Mouse (Mus musculus) MEL (cell line): ENCODE data around the gene Gm11213. TPM values are rescaled to one million over a fixed set of nuclear protein-coding genes. Genes with fewer than 3 reads are reported as not detected.

Source experiments
- DNase-seq: peaks from one replicate; pipeline ENCODE4 v3.0.0; 2011; ENCODE audit warnings: low read depth, low spot score
- H3K27ac ChIP-seq: 2 replicates; pipeline ENCODE4 v1.5.1; 2012; ENCODE audit warnings: low read depth, mild to moderate bottlenecking, control low read depth, low read length, moderate library complexity; ENCODE audit not compliant: control insufficient read depth
- H3K27me3 ChIP-seq, 2 experiments: fragments of 150-350 bp in 1 of 2; sonication (generic) in 1 of 2; 2 replicates each; pipeline ENCODE4 v1.6.1; 2012; ENCODE audit warnings: low read length in 2 of 2, mild to moderate bottlenecking in 2 of 2, improper control_type of control experiment in 1 of 2, moderate library complexity in 1 of 2; ENCODE audit not compliant: insufficient read depth in 2 of 2, control insufficient read depth in 1 of 2
- H3K36me3 ChIP-seq, 2 experiments: 2 replicates each; pipeline ENCODE4 v1.6.1; 2012 to 2014; ENCODE audit warnings: low read length in 2 of 2, improper control_type of control experiment in 1 of 2, inconsistent platforms in 1 of 2, mild to moderate bottlenecking in 1 of 2; ENCODE audit not compliant: insufficient read depth in 2 of 2, control insufficient read depth in 1 of 2
- H3K4me1 ChIP-seq, 2 experiments: fragments of 150-350 bp in 1 of 2; sonication (generic) in 1 of 2; 2 replicates each; pipeline ENCODE4 v1.6.1; 2012; ENCODE audit warnings: low read length in 2 of 2, improper control_type of control experiment in 1 of 2, mild to moderate bottlenecking in 1 of 2; ENCODE audit not compliant: insufficient read depth in 2 of 2, control insufficient read depth in 1 of 2
- H3K4me3 ChIP-seq, 2 experiments: fragments of 150-350 bp in 1 of 2; sonication (generic) in 1 of 2; 2 replicates each; pipeline ENCODE4 v1.5.1; 2012; ENCODE audit warnings: low read depth in 2 of 2, low read length in 2 of 2, mild to moderate bottlenecking in 2 of 2, moderate library complexity in 2 of 2, control low read depth in 1 of 2, improper control_type of control experiment in 1 of 2; ENCODE audit not compliant: control insufficient read depth in 1 of 2, insufficient read depth in 1 of 2
- H3K79me2 ChIP-seq: 2 replicates; pipeline ENCODE4 v1.6.1; 2012; ENCODE audit warnings: mild to moderate bottlenecking, low read length, moderate library complexity; ENCODE audit not compliant: control insufficient read depth, poor library complexity, insufficient read depth
- H3K9ac ChIP-seq: 2 replicates; pipeline ENCODE4 v1.6.1; 2012; ENCODE audit warnings: low read depth, mild to moderate bottlenecking, control low read depth, low read length, moderate library complexity; ENCODE audit not compliant: control insufficient read depth, poor library complexity, severe bottlenecking
- H3K9me3 ChIP-seq: fragments of 150-350 bp; sonication (generic); replicated peaks from 2 replicates; pipeline ENCODE4 v1.6.1; 2012; ENCODE audit warnings: mild to moderate bottlenecking, low read length, improper control_type of control experiment, moderate library complexity; ENCODE audit not compliant: insufficient read depth
- CTCF ChIP-seq, 3 experiments: IDR thresholded peaks in 2 of 3; conservative IDR thresholded peaks in 1 of 3; 2 replicates each; pipeline ENCODE4 v1.5.1; 2011 to 2012; ENCODE audit warnings: low read length in 3 of 3, low read depth in 2 of 3, mild to moderate bottlenecking in 2 of 3, improper control_type of control experiment in 1 of 3, inconsistent platforms in 1 of 3, mixed read lengths in 1 of 3, moderate library complexity in 1 of 3; ENCODE audit not compliant: control insufficient read depth in 1 of 3, insufficient read depth in 1 of 3, poor library complexity in 1 of 3, severe bottlenecking in 1 of 3
- EP300 ChIP-seq, 2 experiments: IDR thresholded peaks; 2 replicates each; pipeline ENCODE4 v1.6.1; 2011; ENCODE audit warnings: improper control_type of control experiment in 2 of 2, low read length in 2 of 2, low read depth in 1 of 2, mild to moderate bottlenecking in 1 of 2
- ETS1 ChIP-seq: IDR thresholded peaks from 2 replicates; pipeline ENCODE4 v1.6.1; 2012; ENCODE audit warnings: low read depth, mild to moderate bottlenecking, inconsistent platforms, low read length, improper control_type of control experiment, moderate library complexity
- GABPA ChIP-seq: IDR thresholded peaks from 2 replicates; pipeline ENCODE4 v1.6.1; 2012; ENCODE audit warnings: low read depth, mild to moderate bottlenecking, inconsistent platforms, low read length, improper control_type of control experiment, moderate library complexity
- HCFC1 ChIP-seq: IDR thresholded peaks from 2 replicates; pipeline ENCODE4 v1.6.1; 2012; ENCODE audit warnings: low read depth, mild to moderate bottlenecking, inconsistent platforms, low read length, improper control_type of control experiment, moderate library complexity
- MAFK ChIP-seq: IDR thresholded peaks from 2 replicates; pipeline ENCODE4 v1.6.1; 2011; ENCODE audit warnings: low read depth, mild to moderate bottlenecking, low read length, improper control_type of control experiment, borderline replicate concordance
- NRF1 ChIP-seq: IDR thresholded peaks from 2 replicates; pipeline ENCODE4 v1.6.1; 2014; ENCODE audit warnings: low read depth, mild to moderate bottlenecking, inconsistent platforms, low read length, improper control_type of control experiment, moderate library complexity; ENCODE audit not compliant: poor library complexity, insufficient read depth, severe bottlenecking
- RAD21 ChIP-seq: IDR thresholded peaks from 2 replicates; pipeline ENCODE4 v1.6.1; 2011; ENCODE audit warnings: mild to moderate bottlenecking, low read depth, low read length, improper control_type of control experiment
- SIN3A ChIP-seq: IDR thresholded peaks from 2 replicates; pipeline ENCODE4 v1.6.1; 2012; ENCODE audit warnings: low read length, improper control_type of control experiment, inconsistent platforms
- SMC3 ChIP-seq: IDR thresholded peaks from 2 replicates; pipeline ENCODE4 v1.6.1; 2011; ENCODE audit warnings: low read depth, low read length, improper control_type of control experiment
- TAL1 ChIP-seq: IDR thresholded peaks from 2 replicates; pipeline ENCODE4 v1.6.1; 2012; ENCODE audit warnings: mild to moderate bottlenecking, inconsistent platforms, low read length, moderate library complexity, mixed read lengths
- TBP ChIP-seq: IDR thresholded peaks from 2 replicates; pipeline ENCODE4 v1.8.0; 2011; ENCODE audit warnings: low read depth, low read length, improper control_type of control experiment
- TCF12 ChIP-seq: IDR thresholded peaks from 2 replicates; pipeline ENCODE4 v1.6.1; 2014; ENCODE audit warnings: low read depth, mild to moderate bottlenecking, inconsistent platforms, low read length, improper control_type of control experiment, moderate library complexity
- USF2 ChIP-seq, 2 experiments: IDR thresholded peaks; 2 replicates each; pipeline ENCODE4 v1.6.1; 2011 to 2012; ENCODE audit warnings: improper control_type of control experiment in 2 of 2, low read length in 2 of 2, borderline replicate concordance in 1 of 2, inconsistent platforms in 1 of 2, low read depth in 1 of 2, mild to moderate bottlenecking in 1 of 2; ENCODE audit not compliant: insufficient read depth in 1 of 2
- polyA plus RNA-seq, 2 experiments: library from polyadenylated mRNA; stranded (reverse) in 1 of 2; unstranded in 1 of 2; fragments of >175 nt in 1 of 2; fragments of >200 nt in 1 of 2; gene quantifications; 2 replicates each; pipeline versions ENCODE4 v1.2.1 to v1.2.4; 2012; ENCODE audit warnings: low replicate concordance in 2 of 2, low read depth in 1 of 2; ENCODE audit not compliant: insufficient read length in 2 of 2, insufficient read depth in 1 of 2, missing spikeins in 1 of 2
- total RNA-seq: library from RNA; depleted of rRNA; stranded (reverse); fragments of 300-350 nt; gene quantifications from 2 replicates; pipeline ENCODE4 v1.2.3, GENCODE M21; 2012

The Gm11213 gene
- total and polyA plus RNA-seq, 3 experiments: not detected

GRCm38 (mm10) chr4:63625563-63626080, 20.6 kb upstream of the Gm11213 start:
- Histone ChIP-seq H3K27me3 (no peaks in the 10 kb centered on the region), H3K9ac (no peak overlapping the region), H3K79me2 (no peaks in the 10 kb centered on the region), H3K4me3 (no peak overlapping the region), H3K27ac (no peak overlapping the region), H3K9me3 (no peaks in the 10 kb centered on the region), H3K36me3 (peaks cover 0 to 2% of the 10 kb centered on the region in 2 experiments; a peak in 2 of 4 replicates), H3K4me1 (no peaks in the 10 kb centered on the region)
- no peak for TF ChIP-seq TBP
- peak in 1 of 2 experiments; percentile 44; a peak in 2 of 4 replicates for TF ChIP-seq EP300 (IDR thresholded peaks at IDR 0.05; ENCODE audit: low read depth in 1 of 2, low read length in 2 of 2)
- TF ChIP-seq TCF12: 0 out of 2 replicates have a peak, but pooled peaks have one; percentile 29
- peak; percentile 38 for TF ChIP-seq TAL1
- TF ChIP-seq RAD21: no peak
- no peak for TF ChIP-seq SIN3A
- no peak for TF ChIP-seq USF2 (IDR thresholded peaks at IDR 0.05; ENCODE audit: borderline replicate concordance in 1 of 2, insufficient read depth in 1 of 2, low read depth in 1 of 2, low read length in 2 of 2)
- DNase-seq: peak; percentile 28

DNA sequence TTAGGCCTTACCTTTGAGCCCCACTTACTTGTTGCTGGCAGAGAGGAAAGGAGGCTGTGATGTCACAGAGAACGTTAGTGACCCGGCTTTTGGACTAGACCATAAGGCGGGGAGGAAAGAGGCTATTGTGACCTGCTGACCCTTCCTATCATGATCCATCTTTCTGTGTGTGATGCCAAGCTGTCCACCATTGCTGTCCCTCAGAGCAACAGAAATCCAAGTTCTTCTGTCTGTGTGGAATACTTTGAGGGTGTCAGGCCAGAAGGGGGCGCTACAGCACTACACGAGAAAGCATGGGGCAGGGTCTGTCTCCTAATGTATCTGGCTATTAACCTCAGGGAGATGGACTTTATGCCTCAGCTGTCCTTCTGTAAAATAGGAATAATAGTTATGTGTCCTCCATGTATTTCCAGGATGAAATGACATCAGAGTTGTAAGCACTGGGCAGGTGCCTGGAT, 17.3 kb upstream of the Gm11213 start, which contains the start of gene Tex48:
Gene Tex48 (minus strand): TSS at position 51 of the 458 bp plus-strand sequence.
- H3K9me3 ChIP-seq: no peaks in the 10 kb centered on the region
- no peaks in the 10 kb centered on the region for H3K4me1 ChIP-seq
- TF ChIP-seq MAFK (no peak), HCFC1 (no peak), TCF12 (no peak), CTCF (IDR thresholded peaks at IDR 0.05 in 2 of 3, conservative IDR thresholded peaks at IDR 0.05 in 1 of 3; ENCODE audit: control insufficient read depth in 1 of 3, insufficient read depth in 1 of 3, low read depth in 2 of 3, low read length in 3 of 3, poor library complexity in 1 of 3, severe bottlenecking in 1 of 3) (peak; percentile 14 to 51 (median 16); a peak in 4 of 6 replicates), SMC3 (peak; percentile 19; the same call in 1 of the 2 replicates), ETS1 (no peak), RAD21 (peak; percentile 7; the same call in 1 of the 2 replicates), TBP (no peak), NRF1 (no peak), GABPA (no peak)
- no peak within 1 kb of the TSS for H3K4me3 ChIP-seq
- no peak within 1 kb of the TSS for H3K9ac ChIP-seq
- no peak for DNase-seq
- H3K79me2 ChIP-seq: no peaks in the 10 kb centered on the region
- H3K27ac ChIP-seq: no peak within 1 kb of the TSS
- H3K36me3 ChIP-seq: peaks cover 0 to 2% of the 10 kb centered on the region in 2 experiments; a peak in 2 of 4 replicates
- no peaks in the 10 kb centered on the region for H3K27me3 ChIP-seq
